Mouse (Mus musculus) limb, embryonic 14.5 days (tissue): Measurements from ENCODE around the gene Rasd1. TPM values are rescaled to one million over a fixed set of nuclear protein-coding genes. Genes with fewer than 3 reads are reported as not detected.
"Not testable (repeated sequence)": the region's sequence is repeated elsewhere in the genome, so short reads cannot be mapped to it uniquely, and the experiment has no call there.

Experiments used
- ATAC-seq: fragments of 200-750 bp; cut with Nextera tagmentation; 2 replicates; pipeline ENCODE4 v1.8.0; 2017; ENCODE audit warnings: low read depth, moderate number of reproducible peaks, moderate TSS enrichment; ENCODE audit not compliant: low FRiP score
- DNase-seq: peaks from one replicate; pipeline ENCODE4 v3.0.0-alpha.2; 2015; ENCODE audit warnings: low spot score
- H3K27ac ChIP-seq: fragments of 300-500 bp; sonication (generic); replicated peaks from 2 replicates; pipeline ENCODE4 v1.5.1; 2014; ENCODE audit warnings: low read depth, mild to moderate bottlenecking, low read length, moderate library complexity, mixed read lengths
- H3K27me3 ChIP-seq: fragments of 300-500 bp; sonication (generic); 2 replicates; pipeline ENCODE4 v1.6.1; 2014; ENCODE audit warnings: low read length, mixed read lengths; ENCODE audit not compliant: control insufficient read depth, insufficient read depth
- H3K36me3 ChIP-seq: fragments of 300-500 bp; sonication (generic); 2 replicates; pipeline ENCODE4 v1.6.1; 2014; ENCODE audit warnings: mild to moderate bottlenecking, low read length, moderate library complexity, mixed read lengths; ENCODE audit not compliant: control insufficient read depth, insufficient read depth
- H3K4me1 ChIP-seq: fragments of 300-500 bp; sonication (generic); 2 replicates; pipeline ENCODE4 v1.6.1; 2014; ENCODE audit warnings: antibody characterized with exemption, low read length, mixed read lengths; ENCODE audit not compliant: control insufficient read depth, insufficient read depth
- H3K4me2 ChIP-seq: fragments of 300-500 bp; sonication (generic); replicated peaks from 2 replicates; pipeline ENCODE4 v1.6.1; 2014; ENCODE audit warnings: low read depth, mild to moderate bottlenecking, low read length, moderate library complexity; ENCODE audit not compliant: severe bottlenecking
- H3K4me3 ChIP-seq: fragments of 300-500 bp; sonication (generic); replicated peaks from 2 replicates; pipeline ENCODE4 v1.5.1; 2014; ENCODE audit warnings: low read length
- H3K9ac ChIP-seq: fragments of 300-500 bp; sonication (generic); 2 replicates; pipeline ENCODE4 v1.6.1; 2014; ENCODE audit warnings: mild to moderate bottlenecking, low read depth, low read length, moderate library complexity; ENCODE audit not compliant: severe bottlenecking
- H3K9me3 ChIP-seq: fragments of 300-500 bp; sonication (generic); 2 replicates; pipeline ENCODE4 v1.6.1; 2016; ENCODE audit warnings: low read length; ENCODE audit not compliant: control insufficient read depth
- POLR2A ChIP-seq: fragments of 200-500 bp; IDR thresholded peaks from 2 replicates; pipeline ENCODE4 v1.8.0; 2012; ENCODE audit warnings: inconsistent platforms, mild to moderate bottlenecking, moderate library complexity, borderline replicate concordance; ENCODE audit not compliant: insufficient read depth, insufficient read length; ENCODE audit errors: extremely low read depth
- WGBS: fragments of 180-500 bp; shearing (Covaris S2); extraction: QIAGEN DNeasy Blood & Tissue Kit; methylation state at CpG from one replicate; pipeline ENCODE4 v1.1.7; 2014; 5-methylcytosine and 5-hydroxymethylcytosine counted together
- polyA plus RNA-seq, 2 experiments: library from polyadenylated mRNA; depleted of rRNA in 1 of 2; stranded (reverse) in 1 of 2; unstranded in 1 of 2; fragments of >200 nt; fragmentation: Nextera tagmentation in 1 of 2; extraction: Ambion mirVana in 1 of 2; gene quantifications; 2 replicates each; pipeline versions ENCODE4 v1.2.1 to v1.2.3; 2012 to 2014

Gene Rasd1
- polyA plus RNA-seq, 2 experiments, result 1.4 to 1.6 TPM

DNA sequence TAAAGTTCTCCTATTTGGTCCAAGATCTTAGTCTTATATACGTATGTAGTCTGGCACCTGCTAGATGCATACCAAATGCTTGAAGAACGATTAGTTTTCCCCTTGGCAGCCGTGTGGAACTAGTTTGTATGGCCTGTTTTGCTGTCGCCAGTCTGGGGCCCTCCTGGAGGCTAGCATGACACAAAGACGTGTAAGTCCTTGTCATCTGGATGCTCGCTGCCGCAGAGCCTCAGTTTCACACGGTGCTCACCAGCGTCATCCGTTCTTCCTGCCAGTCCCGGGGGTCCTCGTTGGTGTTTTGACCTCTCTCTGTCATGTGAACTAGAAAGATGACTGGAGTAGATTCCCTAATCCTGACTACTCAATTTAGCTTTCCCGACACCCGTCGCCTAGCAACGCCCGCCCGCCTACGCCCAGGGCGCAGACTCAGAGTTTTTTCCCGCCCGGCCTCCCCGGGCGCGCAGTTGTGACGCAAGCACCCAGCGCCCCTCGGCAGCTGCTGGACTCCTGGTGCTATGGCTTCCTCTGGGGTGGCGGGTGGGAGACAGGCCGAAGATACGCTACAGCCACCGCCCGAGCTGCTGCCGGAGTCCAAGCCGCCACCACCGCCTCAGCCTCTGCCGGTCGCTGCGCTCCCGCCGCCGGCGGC is 16.9 kb downstream of the Rasd1 start, which contains the start of gene Med9:
Med9 (plus strand) TSS at position 455 of the 649 bp plus-strand sequence.
- Histone ChIP-seq H3K27me3 (no peaks in the 10 kb centered on the region), H3K9me3 (no peaks in the 10 kb centered on the region), H3K4me3 (peak within 1 kb of the TSS; percentile 77), H3K27ac (peak within 1 kb of the TSS; percentile 56), H3K4me2 (peak within 1 kb of the TSS; percentile 73), H3K4me1 (peaks cover 12% of the 10 kb centered on the region; the same call in 1 of the 2 replicates), H3K36me3 (0 out of 2 replicates have a peak, but pooled peaks cover 3% of the 10 kb centered on the region), H3K9ac (peak within 1 kb of the TSS; percentile 88)
- WGBS, result 4% methylated on average over 43 of the region's 43 CpGs
- 0 out of 2 replicates have a peak, but pooled peaks have one; percentile 21 for TF ChIP-seq POLR2A
- ATAC-seq, result peak; percentile 98
- DNase-seq, result peak; percentile 94

DNA sequence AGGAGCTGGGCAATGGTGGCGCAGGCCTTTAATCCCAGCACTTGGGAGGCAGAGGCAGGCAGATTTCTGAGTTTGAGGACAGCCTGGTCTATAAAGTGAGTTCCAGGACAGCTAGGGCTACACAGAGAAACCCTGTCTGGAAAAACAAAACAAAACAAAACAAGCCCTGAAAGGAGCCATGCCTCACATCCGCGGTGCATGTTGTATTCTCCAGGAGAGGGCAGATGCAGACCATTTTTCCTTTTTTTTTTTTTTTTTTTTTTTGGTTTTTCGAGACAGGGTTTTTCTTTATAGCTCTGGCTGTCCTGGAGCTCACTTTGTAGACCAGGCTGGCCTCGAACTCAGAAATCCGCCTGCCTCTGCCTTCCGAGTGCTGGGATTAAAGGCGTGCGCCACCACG is 19.9 kb downstream of the Rasd1 start:
- DNase-seq, H3K4me3 ChIP-seq, H3K27me3 ChIP-seq, H3K9me3 ChIP-seq, H3K4me2 ChIP-seq, H3K27ac ChIP-seq, H3K9ac ChIP-seq, H3K36me3 ChIP-seq, ATAC-seq: not testable (repeated sequence)
- H3K4me1 ChIP-seq, result peaks cover 12% of the 10 kb centered on the region; the same call in 1 of the 2 replicates
- WGBS, result 84% methylated on average over 10 of the region's 10 CpGs

DNA sequence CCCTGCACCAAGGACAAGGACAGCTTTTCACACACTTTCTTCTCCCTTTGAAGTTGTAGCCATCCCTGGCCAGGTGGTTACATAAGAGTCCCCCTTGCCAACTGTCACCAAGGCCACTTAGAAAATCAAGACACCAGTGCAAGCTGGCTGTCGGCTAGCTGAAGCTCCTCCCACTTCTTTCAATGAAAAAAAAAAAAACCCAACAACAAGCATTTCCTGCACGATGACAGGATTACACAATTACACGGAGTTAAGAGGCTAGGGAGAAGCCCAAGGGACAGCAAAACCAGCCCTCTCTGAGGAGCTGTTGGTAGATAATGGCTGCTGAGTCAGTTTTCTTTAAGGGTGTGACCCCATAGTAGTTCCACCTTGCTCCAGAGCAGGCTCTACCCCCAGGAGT is 23.4 kb downstream of the Rasd1 start:
- no peak overlapping the region for H3K4me2 ChIP-seq
- no peaks in the 10 kb centered on the region for H3K36me3 ChIP-seq
- H3K4me3 ChIP-seq, result no peak overlapping the region
- no peaks in the 10 kb centered on the region for H3K9me3 ChIP-seq
- no peak for DNase-seq
- no peak overlapping the region for H3K9ac ChIP-seq
- 26% methylated on average over 3 of the region's 3 CpGs for WGBS
- H3K27ac ChIP-seq, result no peak overlapping the region
- no peaks in the 10 kb centered on the region for H3K27me3 ChIP-seq
- no peak for TF ChIP-seq POLR2A
- ATAC-seq, result no peak
- H3K4me1 ChIP-seq, result no peaks in the 10 kb centered on the region

DNA sequence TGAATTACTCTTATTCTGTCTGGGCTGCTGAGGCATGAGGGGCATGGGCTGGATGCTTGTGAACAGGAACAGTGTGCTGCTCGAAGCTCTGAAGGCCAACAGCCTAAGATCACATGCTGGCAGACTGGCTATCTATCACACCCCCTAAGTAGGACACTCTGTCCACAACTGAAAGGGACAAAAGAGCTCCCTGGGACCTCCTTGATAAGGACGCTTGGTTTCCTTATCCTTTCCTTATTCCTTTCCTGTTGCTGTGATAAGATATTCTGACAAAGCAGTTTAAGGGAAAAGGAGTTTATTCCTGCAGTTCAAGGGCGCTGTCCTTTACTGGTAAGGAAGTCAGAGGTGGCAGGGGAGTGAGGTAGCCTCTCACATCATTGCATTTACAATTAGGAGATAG is 24.1 kb downstream of the Rasd1 start:
- no peak for DNase-seq
- no peak for TF ChIP-seq POLR2A

DNA sequence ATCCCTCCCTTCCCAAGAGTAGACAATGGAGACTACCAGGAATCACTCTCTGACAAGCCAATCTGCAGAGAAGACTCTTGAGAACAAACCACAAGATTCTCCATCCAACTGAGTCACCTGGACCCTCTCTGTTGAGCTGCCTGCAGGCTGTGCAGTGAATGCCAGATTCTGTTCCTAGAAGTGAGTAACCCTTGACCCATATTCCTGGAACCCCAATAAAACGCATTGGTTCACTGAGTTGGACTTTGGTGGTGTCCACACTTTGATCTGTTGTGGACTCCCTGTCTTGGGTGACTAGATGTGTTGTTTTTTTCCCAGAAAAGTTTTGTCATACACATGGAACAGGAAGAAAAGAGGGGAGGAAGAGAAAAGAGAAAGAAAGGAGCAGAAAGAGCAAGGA is 24.9 kb downstream of the Rasd1 start:
- Histone ChIP-seq H3K36me3 (no peaks in the 10 kb centered on the region), H3K9me3 (no peaks in the 10 kb centered on the region), H3K27me3 (no peaks in the 10 kb centered on the region), H3K9ac (no peak overlapping the region), H3K27ac (no peak overlapping the region), H3K4me2 (no peak overlapping the region), H3K4me3 (no peak overlapping the region), H3K4me1 (no peaks in the 10 kb centered on the region)
- ATAC-seq, result no peak
- WGBS, result 73% methylated on average over 1 of the region's 1 CpGs
- DNase-seq, result no peak
- no peak for TF ChIP-seq POLR2A

More for the DNA sequence above, 24.1 kb downstream of the Rasd1 start:
- WGBS, result 61% methylated on average over 3 of the region's 3 CpGs
- Histone ChIP-seq H3K9ac (no peak overlapping the region), H3K4me2 (no peak overlapping the region), H3K36me3 (no peaks in the 10 kb centered on the region), H3K4me1 (no peaks in the 10 kb centered on the region), H3K27me3 (no peaks in the 10 kb centered on the region), H3K4me3 (no peak overlapping the region), H3K9me3 (no peaks in the 10 kb centered on the region), H3K27ac (no peak overlapping the region)
- no peak for ATAC-seq
